Mouse (Mus musculus): ENCODE results near the gene Gm42417. TPM values are rescaled to one million over a fixed set of nuclear protein-coding genes. Genes with fewer than 3 reads are reported as not detected.

The Gm42417 gene
- total RNA-seq, 2 experiments from 2014 or later = not detected

GRCm38 (mm10) chr1:36492416-36493139 is 46.7 kb downstream of the Gm42417 start:
- intact Hi-C loops (cut with DNase I) = no loop called here
- DNase-seq (ENCODE audit: low spot score in 2 of 2) = no peak

- DNase-seq (ENCODE audit: low spot score in 2 of 2) = no peak
- intact Hi-C loops (cut with DNase I) = no loop called here
These were observed 49.6 kb downstream of the Gm42417 start for GRCm38 (mm10) chr1:36489661-36490060.

GRCm38 (mm10) chr1:36487111-36487510 is 52.1 kb downstream of the Gm42417 start:
- DNase-seq (ENCODE audit: low spot score in 2 of 2) = no peak
- intact Hi-C loops (cut with DNase I) = no loop called here

- no peak for DNase-seq (ENCODE audit: low spot score in 2 of 2)
- intact Hi-C loops (cut with DNase I) = no loop called here
These were observed 54.1 kb downstream of the Gm42417 start for GRCm38 (mm10) chr1:36485080-36485479.

GRCm38 (mm10) chr1:36483825-36484224 is 55.4 kb downstream of the Gm42417 start:
- no peak for DNase-seq (ENCODE audit: low spot score in 2 of 2)
- intact Hi-C loops (cut with DNase I) = no loop called here

Small RNAs within 50 kb of the gene (microRNA-seq; reads per million reads assigned to microRNA genes)
- 0 reads per million in 2 experiments for gene Gm47280

Other genes with a start within 250 kb of the Gm42417 start
- 10 to 100 TPM; 14.7 to 16.9 TPM for gene Arid5a, start 231.7 kb downstream of the Gm42417 start, total RNA-seq (2021)
- 10 to 100 TPM; 59.4 to 65.3 TPM for gene Kansl3, start 170.2 kb downstream of the Gm42417 start, total RNA-seq (2021)
- gene Fer1l5, start 167.1 kb downstream of the Gm42417 start, total RNA-seq (2021) = not detected
- 10 to 100 TPM; 37.4 to 41.7 TPM for gene Lman2l, start 94.2 kb downstream of the Gm42417 start, total RNA-seq (2021)
- gene Cnnm4, start 67.8 kb downstream of the Gm42417 start, total RNA-seq (2021) = 10 to 100 TPM; 12.6 to 13.5 TPM
- 10 to 100 TPM; 28.7 to 30.4 TPM for gene Cnnm3, start 27.6 kb downstream of the Gm42417 start, total RNA-seq (2021)
- 1 to 10 TPM; 5.2 to 6.4 TPM for gene Ankrd23, start 2.5 kb downstream of the Gm42417 start, total RNA-seq (2021)
- 10 to 100 TPM; 13.9 to 18.7 TPM for gene Ankrd39, start 8.0 kb upstream of the Gm42417 start, total RNA-seq (2021)
- gene Sema4c, start 18.9 kb upstream of the Gm42417 start, total RNA-seq (2021) = 10 to 100 TPM; 16.2 to 20.2 TPM
- gene Fam178b, start 143.8 kb upstream of the Gm42417 start, total RNA-seq (2021) = under 1 TPM in 1 of 2 experiments, not detected in 1; 0.53 TPM
- gene Cox5b, start 152.0 kb upstream of the Gm42417 start, total RNA-seq (2021) = 100 to 1,000 TPM; 688 to 718 TPM
- 1 to 10 TPM; 1.3 to 1.7 TPM for gene 4933424G06Rik, start 170.7 kb upstream of the Gm42417 start, total RNA-seq (2021)
- gene Actr1b, start 175.0 kb upstream of the Gm42417 start, total RNA-seq (2021) = 100 to 1,000 TPM; 273 to 294 TPM
- gene Zap70, start 222.4 kb upstream of the Gm42417 start, total RNA-seq (2021) = 1 to 10 TPM; 1.7 TPM